28 mouse cellular contexts compared by ENCODE assay signal in genomic region chr14:38628862-38629619, GRCm38 (mm10).
A peak's percentile ranks its signal among the peaks of the same experiment; 100 is the strongest.
DNase-seq lines count a peak whose midpoint lies in the region; ATAC-seq and TF ChIP-seq lines count a peak whose summit lies in the region.
"Had no signal": no experiment of that assay in that cellular context is flagged by ENCODE, and none has a peak within 500 bp of the region (broad histone marks: within the 10 kb centered on the region; RNA-seq: fewer than 3 reads in every experiment).

No protein-coding gene starts in this region.

- H3K4me3 ChIP-seq in forebrain, embryonic 13.5 days: no peak overlapping the region
- no peak overlapping the region for H3K4me3 ChIP-seq in forebrain, embryonic 10.5 days
- no peak overlapping the region for H3K4me3 ChIP-seq in kidney, postnatal 0 days (replicated peaks; ENCODE audit: low read depth, low read length)
- no peak overlapping the region for H3K4me3 ChIP-seq in midbrain, postnatal 0 days (ENCODE audit: low read depth, low read length)
- no peak overlapping the region for H3K4me3 ChIP-seq in midbrain, embryonic 11.5 days (ENCODE audit: low read depth, low read length)
- H3K4me3 ChIP-seq: erythroblast, embryonic 14.5 days; heart, adult 2 months; heart, embryonic 12.5 days; intestine, embryonic 15.5 days; liver, embryonic 12.5 days; midbrain, embryonic 15.5 days; myocyte; neural tube, embryonic 12.5 days had no signal

- 69% methylated on average over 2 of the region's 2 CpGs for WGBS in forebrain, embryonic 13.5 days
- WGBS in forebrain, embryonic 10.5 days: 88% methylated on average over 2 of the region's 2 CpGs
- WGBS in kidney, postnatal 0 days: 69% methylated on average over 2 of the region's 2 CpGs
- WGBS in midbrain, postnatal 0 days: 70% methylated on average over 2 of the region's 2 CpGs
- 84% methylated on average over 2 of the region's 2 CpGs for WGBS in midbrain, embryonic 11.5 days

- H3K9me3 ChIP-seq in forebrain, embryonic 13.5 days (replicated peaks): no peaks in the 10 kb centered on the region
- H3K9me3 ChIP-seq in forebrain, embryonic 10.5 days: no peaks in the 10 kb centered on the region
- no peaks in the 10 kb centered on the region for H3K9me3 ChIP-seq in kidney, postnatal 0 days (replicated peaks; ENCODE audit: low read length)
- H3K9me3 ChIP-seq in midbrain, postnatal 0 days (ENCODE audit: low read length): no peaks in the 10 kb centered on the region
- no peaks in the 10 kb centered on the region for H3K9me3 ChIP-seq in midbrain, embryonic 11.5 days (ENCODE audit: control insufficient read depth, low read length)
- H3K9me3 ChIP-seq: G1E; heart, embryonic 12.5 days; intestine, embryonic 15.5 days; liver, embryonic 12.5 days; midbrain, embryonic 15.5 days; neural tube, embryonic 12.5 days had no signal

- peak; percentile 6; the same call in 1 of the 2 replicates for ATAC-seq in forebrain, embryonic 13.5 days
- ATAC-seq in kidney, postnatal 0 days (replicated peaks; ENCODE audit: low FRiP score, low read depth): no peak
- no peak for ATAC-seq in midbrain, postnatal 0 days (ENCODE audit: low FRiP score)
- ATAC-seq in midbrain, embryonic 11.5 days (ENCODE audit: low FRiP score): no peak
- ATAC-seq: intestine, embryonic 15.5 days; liver, embryonic 12.5 days; liver, postnatal 0 days; lung, postnatal 0 days; midbrain, embryonic 15.5 days; Patski had no signal

- DNase-seq in forebrain, embryonic 10.5 days (ENCODE audit: extremely low spot score, low spot score): no peak
- DNase-seq in kidney, postnatal 0 days (ENCODE audit: low spot score): no peak
- DNase-seq in kidney, adult 8-10 months: no peak
- no peak for DNase-seq in midbrain, postnatal 0 days (ENCODE audit: low spot score)
- no peak for DNase-seq in midbrain, embryonic 11.5 days (ENCODE audit: low spot score, missing footprints)
- DNase-seq in thymus, postnatal 14 days: no peak
- DNase-seq: adrenal gland, postnatal 10 days; gastrocnemius, postnatal 36 days; heart, adult 2 months; heart, postnatal 4 days; kidney, adult 2 months; kidney, postnatal 10 days; layer of hippocampus, adult 9-11 months; liver, postnatal 0 days; thymus, adult 2 months; thymus, postnatal 4 days had no signal

- no peak overlapping the region for H3K9ac ChIP-seq in forebrain, embryonic 13.5 days
- H3K9ac ChIP-seq in kidney, postnatal 0 days (ENCODE audit: low read depth, low read length): no peak overlapping the region
- H3K9ac ChIP-seq in midbrain, postnatal 0 days (replicated peaks; ENCODE audit: low read length, poor library complexity, severe bottlenecking): no peak overlapping the region
- H3K9ac ChIP-seq in midbrain, embryonic 11.5 days (ENCODE audit: low read length): no peak overlapping the region
- H3K9ac ChIP-seq: heart, embryonic 12.5 days; intestine, embryonic 15.5 days; liver, embryonic 12.5 days; liver, postnatal 0 days; midbrain, embryonic 15.5 days; neural tube, embryonic 12.5 days had no signal

- H3K4me2 ChIP-seq in forebrain, embryonic 13.5 days: no peak overlapping the region
- H3K4me2 ChIP-seq in kidney, postnatal 0 days (ENCODE audit: low read length): no peak overlapping the region
- no peak overlapping the region for H3K4me2 ChIP-seq in midbrain, postnatal 0 days (ENCODE audit: low read depth, low read length, poor library complexity, severe bottlenecking)
- no peak overlapping the region for H3K4me2 ChIP-seq in midbrain, embryonic 11.5 days
- H3K4me2 ChIP-seq: heart, embryonic 12.5 days; intestine, embryonic 15.5 days; liver, embryonic 12.5 days; midbrain, embryonic 15.5 days; neural tube, embryonic 12.5 days had no signal

- peak; percentile 9; the same call in 1 of the 2 replicates for TF ChIP-seq CTCF in kidney, postnatal 0 days (IDR thresholded peaks at IDR 0.05; ENCODE audit: low read depth)
- TF ChIP-seq CTCF in midbrain, postnatal 0 days (IDR thresholded peaks at IDR 0.05): peak; percentile 62

- H3K27ac ChIP-seq in forebrain, embryonic 13.5 days: no peak overlapping the region
- no peak overlapping the region for H3K27ac ChIP-seq in forebrain, embryonic 10.5 days
- no peak overlapping the region for H3K27ac ChIP-seq in kidney, postnatal 0 days
- H3K27ac ChIP-seq in midbrain, postnatal 0 days (ENCODE audit: low read depth, low read length): no peak overlapping the region
- H3K27ac ChIP-seq in midbrain, embryonic 11.5 days (ENCODE audit: low read depth, low read length): no peak overlapping the region
- H3K27ac ChIP-seq: heart, adult 2 months; intestine, embryonic 15.5 days; liver, embryonic 12.5 days; macrophage; midbrain, embryonic 15.5 days; neural tube, embryonic 12.5 days had no signal

- no peaks in the 10 kb centered on the region for H3K36me3 ChIP-seq in forebrain, embryonic 13.5 days (ENCODE audit: poor library complexity, severe bottlenecking)
- H3K36me3 ChIP-seq in forebrain, embryonic 10.5 days (replicated peaks): no peaks in the 10 kb centered on the region
- H3K36me3 ChIP-seq in kidney, postnatal 0 days (ENCODE audit: insufficient read depth, low read length): no peaks in the 10 kb centered on the region
- H3K36me3 ChIP-seq in midbrain, postnatal 0 days (ENCODE audit: insufficient read depth, low read length): no peaks in the 10 kb centered on the region
- H3K36me3 ChIP-seq in midbrain, embryonic 11.5 days (ENCODE audit: control insufficient read depth, insufficient read depth, low read length): no peaks in the 10 kb centered on the region
- H3K36me3 ChIP-seq: G1E; heart, embryonic 12.5 days; intestine, embryonic 15.5 days; liver, embryonic 12.5 days; midbrain, embryonic 15.5 days; neural tube, embryonic 12.5 days had no signal

- H3K4me1 ChIP-seq in forebrain, embryonic 13.5 days: peaks cover 3% of the 10 kb centered on the region; the same call in 1 of the 2 replicates
- no peaks in the 10 kb centered on the region for H3K4me1 ChIP-seq in forebrain, embryonic 10.5 days
- no peaks in the 10 kb centered on the region for H3K4me1 ChIP-seq in kidney, postnatal 0 days (replicated peaks; ENCODE audit: insufficient read depth, low read length)
- H3K4me1 ChIP-seq in midbrain, postnatal 0 days (ENCODE audit: insufficient read depth, low read length): no peaks in the 10 kb centered on the region
- no peaks in the 10 kb centered on the region for H3K4me1 ChIP-seq in midbrain, embryonic 11.5 days (ENCODE audit: control insufficient read depth, insufficient read depth, low read length)
- H3K4me1 ChIP-seq: heart, embryonic 12.5 days; intestine, embryonic 15.5 days; liver, embryonic 12.5 days; midbrain, embryonic 15.5 days; neural tube, embryonic 12.5 days had no signal

- no peaks in the 10 kb centered on the region for H3K27me3 ChIP-seq in forebrain, embryonic 13.5 days
- no peaks in the 10 kb centered on the region for H3K27me3 ChIP-seq in forebrain, embryonic 10.5 days (ENCODE audit: poor library complexity, severe bottlenecking)
- no peaks in the 10 kb centered on the region for H3K27me3 ChIP-seq in kidney, postnatal 0 days (ENCODE audit: insufficient read depth, low read length)
- H3K27me3 ChIP-seq in midbrain, postnatal 0 days (ENCODE audit: insufficient read depth, low read length): no peaks in the 10 kb centered on the region
- H3K27me3 ChIP-seq in midbrain, embryonic 11.5 days (ENCODE audit: control insufficient read depth, insufficient read depth, low read length): no peaks in the 10 kb centered on the region
- H3K27me3 ChIP-seq: heart, embryonic 12.5 days; intestine, embryonic 15.5 days; liver, embryonic 12.5 days; midbrain, embryonic 15.5 days; neural tube, embryonic 12.5 days; Patski had no signal
